Mouse (Mus musculus) urinary bladder, postnatal 0 days (tissue): ENCODE measurements around the gene Olfr688. TPM values are rescaled to one million over a fixed set of nuclear protein-coding genes. Genes with fewer than 3 reads are reported as not detected.

Experiments
- polyA plus RNA-seq: library from polyadenylated mRNA; unstranded; fragments of >200 nt; fragmentation: Nextera tagmentation; extraction: Ambion mirVana; gene quantifications from 2 replicates; pipeline ENCODE4 v1.2.1, GENCODE M21; 2015

Gene Olfr688
- polyA plus RNA-seq, result not detected in 2 replicates

DNA sequence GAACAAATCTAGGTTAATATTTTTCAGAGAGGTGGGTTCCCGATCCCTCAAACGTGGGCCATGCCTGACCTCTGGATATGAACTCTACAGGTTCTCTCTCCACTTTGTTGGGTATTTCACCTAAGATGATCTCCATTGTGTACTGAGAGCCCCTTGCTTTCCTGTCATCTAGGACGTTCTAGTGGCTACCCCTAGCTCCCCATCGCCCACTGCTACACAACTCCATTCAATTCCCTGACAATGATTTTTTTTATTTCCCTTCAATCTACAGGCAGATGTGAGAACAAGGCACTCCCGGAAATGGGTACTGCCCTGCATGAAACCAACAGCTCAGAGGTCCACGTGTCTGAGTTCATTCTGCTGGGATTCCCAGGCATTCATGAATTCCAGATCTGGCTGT, at the start of gene Olfr688:
Gene Olfr688 (plus strand): TSS at position 301 of the 400 bp plus-strand sequence.

GRCm38 (mm10) chr7:105310865-105311264, 23.0 kb downstream of the Olfr688 start, which contains the start of gene Olfr689:
TSS of gene Olfr689 (plus strand) at chr7:105311165.

GRCm38 (mm10) chr7:105334004-105334403, 46.1 kb downstream of the Olfr688 start, which contains the start of gene Olfr690:
TSS of gene Olfr690 (minus strand) at chr7:105334104.

Other genes starting within 250 kb of the Olfr688 start
- gene Olfr677, start 236.7 kb upstream of the Olfr688 start, polyA plus RNA-seq, result not detected in 2 replicates
- gene Olfr678, start 223.6 kb upstream of the Olfr688 start, polyA plus RNA-seq, result not detected in 2 replicates
- gene Olfr679, start 206.9 kb upstream of the Olfr688 start, polyA plus RNA-seq, result not detected in 2 replicates
- not detected in 2 replicates for gene Olfr680-ps1, start 195.3 kb upstream of the Olfr688 start, polyA plus RNA-seq
- not detected in 2 replicates for gene Olfr681, start 171.3 kb upstream of the Olfr688 start, polyA plus RNA-seq
- not detected in 2 replicates for gene Olfr683, start 141.1 kb upstream of the Olfr688 start, polyA plus RNA-seq
- gene Olfr684, start 124.4 kb upstream of the Olfr688 start, polyA plus RNA-seq, result not detected in 2 replicates
- gene Olfr685, start 102.1 kb upstream of the Olfr688 start, polyA plus RNA-seq, result not detected in 2 replicates
- not detected in 2 replicates for gene Olfr686, start 80.6 kb upstream of the Olfr688 start, polyA plus RNA-seq
- not detected in 2 replicates for gene Olfr689, start 23.1 kb downstream of the Olfr688 start, polyA plus RNA-seq
- not detected in 2 replicates for gene Olfr690, start 46.0 kb downstream of the Olfr688 start, polyA plus RNA-seq
- not detected in 2 replicates for gene Olfr691, start 54.2 kb downstream of the Olfr688 start, polyA plus RNA-seq
- gene Olfr692, start 80.1 kb downstream of the Olfr688 start, polyA plus RNA-seq, result not detected in 2 replicates
- gene Gm5901, start 86.9 kb downstream of the Olfr688 start, polyA plus RNA-seq, result not detected in 2 replicates
- gene Fam160a2, start 112.0 kb downstream of the Olfr688 start, polyA plus RNA-seq, result 24.4 and 25.0 TPM in 2 replicates
- 0.07 TPM in 1 of 2 replicates, not detected in the other for gene Cnga4, start 116.5 kb downstream of the Olfr688 start, polyA plus RNA-seq
- not detected in 2 replicates for gene Cckbr, start 137.6 kb downstream of the Olfr688 start, polyA plus RNA-seq
- gene Cavin3, start 194.2 kb downstream of the Olfr688 start, polyA plus RNA-seq, result 609 and 647 TPM in 2 replicates